Mouse (Mus musculus) lung, postnatal 25 days (tissue): ENCODE measurements around the gene Etfrf1.

Experiments used
- DNase-seq: peaks from one replicate; pipeline ENCODE4 v3.0.0; 2022; ENCODE audit warnings: low spot score

The Etfrf1 gene

GRCm38 (mm10) chr6:145226296-145226695, 15.4 kb downstream of the Etfrf1 start:
- no peak for DNase-seq

DNA sequence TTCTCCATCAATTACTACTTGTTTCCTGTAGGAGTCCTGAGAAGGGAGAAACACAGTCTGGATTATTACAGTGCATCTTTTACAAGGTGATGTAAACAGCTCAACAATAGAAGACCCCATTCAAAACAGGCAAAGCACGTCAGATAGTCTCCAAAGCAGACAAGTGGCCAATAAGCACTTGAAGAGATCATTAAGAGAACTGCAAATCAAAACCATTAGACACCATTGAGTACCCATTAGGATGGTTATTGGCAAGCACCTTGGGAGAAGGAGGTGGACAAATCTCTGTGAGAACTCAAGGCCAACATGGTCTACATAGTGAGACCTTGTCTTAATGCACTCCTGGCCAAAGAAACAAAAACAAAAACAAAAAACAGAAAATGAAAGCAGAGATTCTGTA, 23.5 kb downstream of the Etfrf1 start:
- no peak for DNase-seq

- no peak for DNase-seq
Measured at GRCm38 (mm10) chr6:145235367-145235766, 24.4 kb downstream of the Etfrf1 start.

- no peak for DNase-seq
Measured at GRCm38 (mm10) chr6:145237148-145237547, 26.2 kb downstream of the Etfrf1 start.

- peak; percentile 8 for DNase-seq
Measured at GRCm38 (mm10) chr6:145240285-145240684, 29.4 kb downstream of the Etfrf1 start.

DNA sequence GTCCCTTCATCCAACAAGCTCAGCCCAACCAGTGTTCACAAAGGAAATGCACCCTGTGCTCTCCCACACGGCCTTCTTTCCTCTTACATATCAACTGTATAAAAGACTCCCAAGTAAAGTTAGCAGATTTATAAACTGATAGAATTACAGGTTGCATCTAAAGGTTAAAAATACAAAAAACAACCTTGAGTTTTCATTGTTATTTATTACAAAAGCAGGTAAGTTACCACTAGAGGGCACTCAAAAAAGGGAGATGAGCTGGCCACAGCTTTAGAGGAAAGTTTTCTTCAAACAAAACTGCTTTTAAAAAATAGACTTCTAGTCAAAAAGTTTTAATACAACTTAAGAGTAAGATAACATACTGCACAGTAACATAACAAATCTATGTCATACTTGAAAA, 31.6 kb downstream of the Etfrf1 start:
- DNase-seq, result peak; percentile 13

- DNase-seq, result no peak
Measured at GRCm38 (mm10) chr6:145246841-145247240, 35.9 kb downstream of the Etfrf1 start.

- no peak for DNase-seq
Measured at GRCm38 (mm10) chr6:145247886-145248285, 37.0 kb downstream of the Etfrf1 start.

DNA sequence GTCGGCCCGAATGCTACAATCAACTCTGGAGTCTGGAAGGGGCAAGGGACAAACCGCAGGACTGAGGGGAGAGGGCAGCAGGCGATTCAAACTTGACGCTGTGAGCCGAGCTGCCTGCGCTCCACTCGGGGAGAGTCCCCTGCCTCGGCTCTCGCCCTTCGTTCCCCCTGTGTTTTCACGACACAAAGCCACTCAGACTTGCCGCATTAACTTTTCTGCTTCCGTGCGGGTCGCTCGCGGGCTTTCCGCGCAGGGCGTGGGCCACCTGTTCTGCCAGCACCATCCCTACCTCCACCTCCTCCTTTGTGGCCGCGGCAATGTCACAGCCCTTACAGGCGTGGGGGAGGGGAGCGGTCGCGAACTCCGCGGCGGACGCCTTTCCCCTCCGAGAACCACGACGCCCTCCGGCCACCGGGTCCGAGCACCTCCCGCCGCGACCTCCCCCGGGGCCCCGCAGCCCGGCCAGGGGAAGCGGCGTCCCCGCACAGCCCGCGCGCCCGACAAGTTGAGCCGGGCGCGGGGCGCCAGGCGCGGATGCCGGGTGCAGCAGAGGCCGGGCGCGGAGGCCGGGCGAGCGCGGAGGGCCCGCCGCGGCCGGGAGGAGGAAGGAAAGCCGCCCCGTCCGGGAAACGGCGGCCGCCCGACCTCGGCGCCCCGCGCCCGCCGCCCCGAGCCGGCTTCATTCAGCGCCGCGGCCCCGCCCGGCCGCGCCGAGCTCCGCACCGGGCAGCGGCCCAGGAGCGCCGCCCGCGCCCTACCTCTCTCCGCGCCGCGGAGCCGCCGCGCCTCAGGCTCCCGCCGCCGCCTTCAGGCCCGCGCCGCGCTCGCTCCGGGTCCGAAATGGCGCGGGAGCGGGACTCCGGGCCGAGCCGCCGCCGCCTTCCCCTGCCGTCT, 38.6 kb downstream of the Etfrf1 start:
- DNase-seq, result peak; percentile 50

- DNase-seq, result peak; percentile 91
Measured at GRCm38 (mm10) chr6:145250185-145250791, 39.4 kb downstream of the Etfrf1 start, which contains the start of gene Kras. TSS of gene Kras (minus strand) at chr6:145250239.

DNA sequence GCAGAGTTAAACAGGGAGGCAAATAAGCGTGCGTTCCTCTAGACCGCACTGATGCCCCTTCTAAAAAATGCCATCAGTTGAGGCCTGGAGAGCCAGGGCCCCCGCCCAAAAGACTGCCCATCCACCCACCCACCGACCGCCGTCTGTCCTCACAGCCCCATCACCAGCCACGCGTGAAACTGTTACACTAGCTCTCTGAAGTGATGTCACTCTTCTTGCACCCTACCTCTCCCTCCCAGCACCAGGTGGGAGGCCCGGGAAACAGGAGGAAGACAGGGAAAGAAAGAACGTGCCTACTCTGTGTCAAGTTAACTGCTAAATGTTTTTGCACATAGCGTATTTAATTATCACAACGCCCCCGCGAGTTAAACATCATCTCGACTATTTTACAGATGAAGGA, 39.9 kb downstream of the Etfrf1 start:
- DNase-seq, result no peak

DNA sequence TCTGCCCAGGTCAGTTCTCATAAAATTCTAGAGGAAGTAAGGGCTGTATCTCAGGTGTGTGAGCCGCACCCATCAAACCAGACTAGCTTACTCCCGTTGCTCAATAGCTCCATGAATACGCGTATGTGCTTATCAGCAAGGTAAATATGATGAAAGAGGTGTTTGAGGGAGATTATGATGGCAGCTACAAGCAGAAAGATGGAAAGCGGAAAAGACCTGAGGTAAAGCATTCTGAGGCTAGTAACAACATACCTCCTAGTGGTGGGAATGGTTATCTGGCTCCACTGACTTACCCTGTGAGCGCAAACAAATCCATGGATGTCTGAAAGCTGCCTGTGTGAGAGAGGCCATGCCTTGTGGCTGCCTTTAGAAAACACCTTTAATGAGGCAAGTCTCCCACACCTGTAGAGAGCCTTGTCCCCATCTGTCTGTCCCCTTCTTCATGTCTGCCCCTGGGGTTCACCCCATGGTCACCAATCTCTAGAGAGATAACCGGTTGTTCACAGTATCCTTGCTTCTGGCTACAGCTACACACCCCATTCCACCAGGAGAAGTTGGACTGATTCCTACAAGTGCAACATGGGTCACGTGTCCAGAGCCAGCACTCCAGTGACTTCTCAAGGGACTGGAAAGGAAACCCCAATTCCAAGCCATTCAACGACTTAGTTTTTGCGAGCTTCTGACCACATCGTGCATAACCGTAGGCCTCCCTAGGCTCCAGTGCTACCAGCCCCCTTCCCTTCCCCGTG, 45.2 kb downstream of the Etfrf1 start:
- peak; percentile 58 for DNase-seq

DNA sequence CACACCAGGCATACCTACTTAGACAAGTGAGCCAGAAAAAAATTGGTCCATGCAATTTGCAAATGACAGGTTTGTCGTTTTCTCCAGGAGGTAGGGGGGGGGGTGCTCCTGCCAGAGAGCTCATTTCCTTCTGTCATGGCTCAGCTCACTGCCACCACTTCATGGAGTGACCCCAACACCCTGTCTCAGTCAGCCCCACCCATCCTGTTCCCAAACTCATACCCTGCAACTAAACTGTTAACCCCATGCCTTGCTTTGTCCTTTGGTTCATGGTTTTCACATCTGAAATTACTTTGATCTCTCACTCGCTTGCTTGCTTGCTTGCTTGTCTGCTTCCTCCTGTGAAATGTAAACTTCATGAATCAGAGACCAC, 45.8 kb downstream of the Etfrf1 start:
- no peak for DNase-seq

DNA sequence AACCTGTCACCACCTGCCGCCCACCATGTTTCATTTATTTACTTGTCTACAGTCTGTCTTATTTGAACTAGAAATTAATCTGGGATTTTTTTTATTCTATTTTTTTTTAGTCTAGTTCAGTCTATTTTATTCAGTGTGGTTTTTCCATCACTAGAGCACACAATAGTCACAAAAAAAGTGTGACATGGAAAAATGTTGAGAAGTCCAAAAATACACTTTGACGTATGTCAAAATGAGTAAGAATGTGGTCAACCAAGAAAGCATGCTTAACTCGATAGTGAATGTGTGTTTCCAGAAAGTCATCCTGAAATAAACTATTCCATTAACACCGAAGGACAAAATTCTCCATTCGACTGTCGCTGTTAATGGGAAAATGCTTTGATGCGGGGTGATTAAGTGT, 51.4 kb downstream of the Etfrf1 start:
- no peak for DNase-seq
